Mouse (Mus musculus): Measurements from ENCODE around the gene Sec31a. TPM values are rescaled to one million over a fixed set of nuclear protein-coding genes. Genes with fewer than 3 reads are reported as not detected.

Gene Sec31a
- total RNA-seq (2014; rRNA removed) (148 and 227 TPM in 2 replicates), polyA plus RNA-seq (2015; fragmentation: Nextera tagmentation; extraction: Ambion mirVana) (79.6 and 85.0 TPM in 2 replicates)

- ATAC-seq (ENCODE audit: low FRiP score): peak; percentile 97
- Histone ChIP-seq H3K4me2 (ENCODE audit: low read depth, low read length, poor library complexity, severe bottlenecking) (peak within 1 kb of the TSS; percentile 70), H3K27ac (ENCODE audit: low read depth, low read length) (peak within 1 kb of the TSS; percentile 79), H3K4me1 (ENCODE audit: insufficient read depth, low read length) (peaks cover 7% of the 10 kb centered on the region; the same call in 1 of the 2 replicates), H3K36me3 (ENCODE audit: insufficient read depth, low read length) (peaks cover 15% of the 10 kb centered on the region), H3K9ac (replicated peaks; ENCODE audit: low read length, poor library complexity, severe bottlenecking) (peak within 1 kb of the TSS; percentile 73), H3K9me3 (ENCODE audit: low read length) (no peaks in the 10 kb centered on the region), H3K27me3 (ENCODE audit: insufficient read depth, low read length) (no peaks in the 10 kb centered on the region), H3K4me3 (ENCODE audit: low read depth, low read length) (peak within 1 kb of the TSS; percentile 73)
- TF ChIP-seq CTCF (IDR thresholded peaks at IDR 0.05): peak; percentile 15; the same call in 1 of the 2 replicates
- under 1% methylated on average over 81 of the region's 82 CpGs for WGBS
- DNase-seq (ENCODE audit: low spot score): peak; percentile 98
These were observed at the start of gene Sec31a for GRCm38 (mm10) chr5:100415761-100416590. TSS of gene Sec31a (minus strand) at chr5:100416234.

GRCm38 (mm10) chr5:100462374-100462773, 46.3 kb upstream of the Sec31a start:
- no peak overlapping the region for H3K4me2 ChIP-seq (ENCODE audit: low read depth, low read length, poor library complexity, severe bottlenecking)
- 95% methylated on average over 2 of the region's 2 CpGs for WGBS
- H3K9ac ChIP-seq (replicated peaks; ENCODE audit: low read length, poor library complexity, severe bottlenecking): no peak overlapping the region
- no peak overlapping the region for H3K4me3 ChIP-seq (ENCODE audit: low read depth, low read length)
- ATAC-seq (ENCODE audit: low FRiP score): no peak
- no peak overlapping the region for H3K27ac ChIP-seq (ENCODE audit: low read depth, low read length)
- H3K4me1 ChIP-seq (ENCODE audit: insufficient read depth, low read length): no peaks in the 10 kb centered on the region
- no peaks in the 10 kb centered on the region for H3K9me3 ChIP-seq (ENCODE audit: low read length)
- no peak for DNase-seq (ENCODE audit: low spot score)
- TF ChIP-seq CTCF (IDR thresholded peaks at IDR 0.05): no peak
- no peaks in the 10 kb centered on the region for H3K27me3 ChIP-seq (ENCODE audit: insufficient read depth, low read length)
- H3K36me3 ChIP-seq (ENCODE audit: insufficient read depth, low read length): peaks cover 17% of the 10 kb centered on the region

GRCm38 (mm10) chr5:100461526-100461925, 45.5 kb upstream of the Sec31a start:
- ATAC-seq (ENCODE audit: low FRiP score): no peak
- Histone ChIP-seq H3K9ac (replicated peaks; ENCODE audit: low read length, poor library complexity, severe bottlenecking) (no peak overlapping the region), H3K4me1 (ENCODE audit: insufficient read depth, low read length) (no peaks in the 10 kb centered on the region), H3K4me3 (ENCODE audit: low read depth, low read length) (no peak overlapping the region), H3K27me3 (ENCODE audit: insufficient read depth, low read length) (no peaks in the 10 kb centered on the region), H3K9me3 (ENCODE audit: low read length) (no peaks in the 10 kb centered on the region), H3K4me2 (ENCODE audit: low read depth, low read length, poor library complexity, severe bottlenecking) (no peak overlapping the region), H3K36me3 (ENCODE audit: insufficient read depth, low read length) (peaks cover 17% of the 10 kb centered on the region), H3K27ac (ENCODE audit: low read depth, low read length) (no peak overlapping the region)
- TF ChIP-seq CTCF (IDR thresholded peaks at IDR 0.05): no peak
- 95% methylated on average over 9 of the region's 9 CpGs for WGBS
- no peak for DNase-seq (ENCODE audit: low spot score)

- H3K9me3 ChIP-seq (ENCODE audit: low read length): no peaks in the 10 kb centered on the region
- H3K36me3 ChIP-seq (ENCODE audit: insufficient read depth, low read length): peaks cover 17% of the 10 kb centered on the region
- no peaks in the 10 kb centered on the region for H3K27me3 ChIP-seq (ENCODE audit: insufficient read depth, low read length)
- WGBS: 95% methylated on average over 5 of the region's 5 CpGs
- no peak overlapping the region for H3K9ac ChIP-seq (replicated peaks; ENCODE audit: low read length, poor library complexity, severe bottlenecking)
- H3K4me1 ChIP-seq (ENCODE audit: insufficient read depth, low read length): no peaks in the 10 kb centered on the region
- DNase-seq (ENCODE audit: low spot score): no peak
- H3K4me2 ChIP-seq (ENCODE audit: low read depth, low read length, poor library complexity, severe bottlenecking): no peak overlapping the region
- no peak for TF ChIP-seq CTCF (IDR thresholded peaks at IDR 0.05)
- no peak overlapping the region for H3K27ac ChIP-seq (ENCODE audit: low read depth, low read length)
- H3K4me3 ChIP-seq (ENCODE audit: low read depth, low read length): no peak overlapping the region
- no peak for ATAC-seq (ENCODE audit: low FRiP score)
These were observed 43.4 kb upstream of the Sec31a start for GRCm38 (mm10) chr5:100459468-100459867.

- Histone ChIP-seq H3K4me1 (ENCODE audit: insufficient read depth, low read length) (no peaks in the 10 kb centered on the region), H3K27ac (ENCODE audit: low read depth, low read length) (no peak overlapping the region), H3K27me3 (ENCODE audit: insufficient read depth, low read length) (no peaks in the 10 kb centered on the region), H3K4me3 (ENCODE audit: low read depth, low read length) (no peak overlapping the region), H3K4me2 (ENCODE audit: low read depth, low read length, poor library complexity, severe bottlenecking) (no peak overlapping the region), H3K9ac (replicated peaks; ENCODE audit: low read length, poor library complexity, severe bottlenecking) (no peak overlapping the region), H3K9me3 (ENCODE audit: low read length) (no peaks in the 10 kb centered on the region), H3K36me3 (ENCODE audit: insufficient read depth, low read length) (peaks cover 27% of the 10 kb centered on the region)
- 63% methylated on average over 2 of the region's 2 CpGs for WGBS
- TF ChIP-seq CTCF (IDR thresholded peaks at IDR 0.05): no peak
- ATAC-seq (ENCODE audit: low FRiP score): no peak
- no peak for DNase-seq (ENCODE audit: low spot score)
These were observed 35.8 kb upstream of the Sec31a start for GRCm38 (mm10) chr5:100451871-100452270.

- no peak overlapping the region for H3K9ac ChIP-seq (replicated peaks; ENCODE audit: low read length, poor library complexity, severe bottlenecking)
These were observed 22.8 kb upstream of the Sec31a start for GRCm38 (mm10) chr5:100438796-100439195.

More at GRCm38 (mm10) chr5:100438796-100439195, 22.8 kb upstream of the Sec31a start:
- H3K27me3 ChIP-seq (ENCODE audit: insufficient read depth, low read length): no peaks in the 10 kb centered on the region
- DNase-seq (ENCODE audit: low spot score) (no peak), ATAC-seq (ENCODE audit: low FRiP score) (no peak)
- peaks cover 2% of the 10 kb centered on the region; the same call in 1 of the 2 replicates for H3K36me3 ChIP-seq (ENCODE audit: insufficient read depth, low read length)
- H3K4me3 ChIP-seq (ENCODE audit: low read depth, low read length): no peak overlapping the region
- H3K4me2 ChIP-seq (ENCODE audit: low read depth, low read length, poor library complexity, severe bottlenecking): no peak overlapping the region
- TF ChIP-seq CTCF (IDR thresholded peaks at IDR 0.05): no peak
- H3K9me3 ChIP-seq (ENCODE audit: low read length): no peaks in the 10 kb centered on the region
- H3K4me1 ChIP-seq (ENCODE audit: insufficient read depth, low read length): no peaks in the 10 kb centered on the region
- H3K27ac ChIP-seq (ENCODE audit: low read depth, low read length): no peak overlapping the region
- 97% methylated on average over 14 of the region's 14 CpGs for WGBS

Measured in midbrain, postnatal 0 days (tissue).